Mouse (Mus musculus): ENCODE results near the gene Kpna7. TPM values are rescaled to one million over a fixed set of nuclear protein-coding genes. Genes with fewer than 3 reads are reported as not detected.

Kpna7 gene
- polyA plus RNA-seq, 1 experiment from 2014 or later = 0.08 TPM

DNA sequence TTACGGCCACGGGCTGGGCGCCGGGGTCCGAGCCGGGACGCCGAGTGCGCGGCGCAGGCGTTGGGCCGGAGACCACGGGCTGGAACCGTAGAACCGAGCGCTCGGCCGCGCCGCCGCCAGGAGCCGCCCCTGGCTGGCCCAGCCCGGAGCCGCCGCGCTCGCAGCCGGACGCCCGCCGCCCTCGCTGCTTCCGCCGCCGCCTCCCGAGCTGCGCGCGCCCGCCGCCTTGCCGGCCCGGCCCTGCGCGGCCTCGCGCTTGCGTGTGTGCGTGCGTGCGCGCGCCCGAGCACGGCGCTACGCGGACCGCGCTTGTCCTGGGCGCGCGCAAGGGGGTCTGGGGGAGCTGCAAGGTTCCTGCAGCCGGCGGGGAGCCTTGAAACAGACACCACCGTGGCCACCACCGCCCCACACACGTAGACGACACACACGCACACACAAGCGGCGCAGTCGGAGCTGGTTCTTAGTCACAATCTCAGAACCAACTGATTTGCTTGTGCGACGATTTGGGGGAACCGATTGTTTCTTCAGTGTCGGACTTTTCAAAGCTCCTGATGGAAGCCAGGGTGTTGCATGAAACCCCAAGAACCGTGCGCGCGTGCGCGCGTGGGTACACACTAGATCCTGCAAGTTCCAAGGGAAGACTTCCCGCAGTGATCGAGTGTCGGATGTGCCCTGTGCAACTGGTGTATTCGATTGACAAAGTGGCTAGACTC lies 118.0 kb downstream of the Kpna7 start, which contains the start of gene Smurf1:
Gene Smurf1 (minus strand): TSS at position 209 of the 713 bp plus-strand sequence.
- under 1% methylated on average over 72 of the region's 89 CpGs for WGBS

DNA sequence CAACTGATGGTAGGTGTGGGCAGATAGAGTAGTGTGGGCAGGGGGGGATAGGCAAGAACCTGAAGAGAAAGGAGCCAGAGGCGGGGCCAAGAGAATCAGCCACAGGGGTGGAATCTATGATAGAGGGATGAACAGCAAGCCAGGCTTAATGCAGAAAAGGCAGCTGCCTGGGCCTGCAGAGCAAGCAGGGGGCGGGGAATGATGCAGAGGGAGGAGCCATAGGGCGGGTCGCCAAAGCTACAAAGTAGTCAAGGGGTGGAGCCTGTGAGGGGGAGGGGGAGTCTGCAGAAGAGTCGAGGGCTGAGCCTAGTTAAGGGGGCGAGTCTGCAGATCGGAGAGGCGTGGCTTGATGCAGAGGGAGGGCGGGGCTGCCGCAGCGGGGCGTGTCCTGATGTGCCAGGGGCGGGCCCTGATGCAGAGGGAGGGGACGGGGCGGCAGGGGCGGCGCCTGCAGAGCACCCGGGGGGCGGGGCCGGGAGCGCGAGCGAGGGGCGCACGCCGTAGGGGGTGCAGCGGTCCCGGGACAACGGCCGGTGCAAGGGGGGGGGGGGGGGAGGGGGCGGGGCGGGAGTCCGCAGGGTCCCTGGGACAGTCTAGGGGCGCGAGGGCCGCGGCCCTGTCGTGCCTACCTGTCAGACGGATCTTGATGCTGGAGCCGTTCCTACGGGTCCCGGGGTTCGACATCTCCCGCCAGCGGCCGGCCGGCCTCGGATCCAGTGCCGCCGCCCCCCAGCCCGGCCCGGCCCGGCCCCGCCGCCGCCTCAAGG lies 118.8 kb downstream of the Kpna7 start:
- Histone ChIP-seq H3K9me3 (ENCODE audit: control insufficient read depth) (no peaks in the 10 kb centered on the region), H3K9ac (ENCODE audit: low read depth, low read length) (peak overlapping the region; percentile 95), H3K4me2 (replicated peaks; ENCODE audit: low read depth) (peak overlapping the region; percentile 80), H3K4me1 (replicated peaks; ENCODE audit: control insufficient read depth, insufficient read depth, low read length) (no peaks in the 10 kb centered on the region), H3K27ac (ENCODE audit: low read depth, low read length) (peak overlapping the region; percentile 96), H3K4me3 (ENCODE audit: low read depth, low read length) (peak overlapping the region; percentile 89), H3K36me3 (ENCODE audit: control insufficient read depth, insufficient read depth) (no peaks in the 10 kb centered on the region), H3K27me3 (replicated peaks; ENCODE audit: control insufficient read depth, insufficient read depth, low read length) (no peaks in the 10 kb centered on the region)
- no peak for TF ChIP-seq CTCF (IDR thresholded peaks at IDR 0.05; ENCODE audit: low read depth)
- peak; percentile 85 for ATAC-seq
- under 1% methylated on average over 24 of the region's 56 CpGs for WGBS

More for the DNA sequence above, 118.0 kb downstream of the Kpna7 start, which contains the start of gene Smurf1:
- Histone ChIP-seq H3K27ac (ENCODE audit: low read depth, low read length) (peak within 1 kb of the TSS; percentile 96), H3K27me3 (replicated peaks; ENCODE audit: control insufficient read depth, insufficient read depth, low read length) (no peaks in the 10 kb centered on the region), H3K9me3 (ENCODE audit: control insufficient read depth) (no peaks in the 10 kb centered on the region), H3K4me1 (replicated peaks; ENCODE audit: control insufficient read depth, insufficient read depth, low read length) (no peaks in the 10 kb centered on the region), H3K36me3 (ENCODE audit: control insufficient read depth, insufficient read depth) (no peaks in the 10 kb centered on the region), H3K4me3 (ENCODE audit: low read depth, low read length) (peak within 1 kb of the TSS; percentile 89), H3K4me2 (replicated peaks; ENCODE audit: low read depth) (peak within 1 kb of the TSS; percentile 80), H3K9ac (ENCODE audit: low read depth, low read length) (peak within 1 kb of the TSS; percentile 95)
- no peak for TF ChIP-seq CTCF (IDR thresholded peaks at IDR 0.05; ENCODE audit: low read depth)
- peak; percentile 80 for ATAC-seq

DNA sequence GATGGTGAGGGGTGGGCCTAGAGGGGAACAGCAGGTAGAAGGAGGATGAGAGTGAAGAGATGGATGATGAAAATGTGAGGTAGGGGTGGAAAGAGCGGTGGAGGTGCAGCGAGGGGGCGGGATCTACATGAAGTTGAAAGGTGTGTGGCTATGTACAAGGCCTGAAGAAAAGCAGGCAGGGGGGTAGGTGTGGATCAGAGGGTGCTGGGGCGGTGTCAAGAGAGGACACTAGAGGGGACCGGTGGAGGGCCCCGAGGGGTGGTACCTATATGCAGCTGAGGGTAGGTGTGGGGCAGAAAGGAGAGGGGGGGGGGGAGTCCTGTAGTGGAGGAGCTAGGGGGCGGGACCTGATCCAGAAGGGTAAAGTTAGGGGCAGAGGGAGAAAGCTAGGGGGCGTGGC lies 119.4 kb downstream of the Kpna7 start:
- H3K4me3 ChIP-seq (ENCODE audit: low read depth, low read length) = peak overlapping the region; percentile 89; the same call in 1 of the 2 replicates
- no peaks in the 10 kb centered on the region for H3K27me3 ChIP-seq (replicated peaks; ENCODE audit: control insufficient read depth, insufficient read depth, low read length)
- no peaks in the 10 kb centered on the region for H3K36me3 ChIP-seq (ENCODE audit: control insufficient read depth, insufficient read depth)
- no peak overlapping the region for H3K27ac ChIP-seq (ENCODE audit: low read depth, low read length)
- no peaks in the 10 kb centered on the region for H3K9me3 ChIP-seq (ENCODE audit: control insufficient read depth)
- no peak overlapping the region for H3K9ac ChIP-seq (ENCODE audit: low read depth, low read length)
- H3K4me2 ChIP-seq (replicated peaks; ENCODE audit: low read depth) = peak overlapping the region; percentile 80
- ATAC-seq = no peak
- WGBS = 36% methylated on average over 8 of the region's 8 CpGs
- no peaks in the 10 kb centered on the region for H3K4me1 ChIP-seq (replicated peaks; ENCODE audit: control insufficient read depth, insufficient read depth, low read length)
- TF ChIP-seq CTCF (IDR thresholded peaks at IDR 0.05; ENCODE audit: low read depth) = no peak

DNA sequence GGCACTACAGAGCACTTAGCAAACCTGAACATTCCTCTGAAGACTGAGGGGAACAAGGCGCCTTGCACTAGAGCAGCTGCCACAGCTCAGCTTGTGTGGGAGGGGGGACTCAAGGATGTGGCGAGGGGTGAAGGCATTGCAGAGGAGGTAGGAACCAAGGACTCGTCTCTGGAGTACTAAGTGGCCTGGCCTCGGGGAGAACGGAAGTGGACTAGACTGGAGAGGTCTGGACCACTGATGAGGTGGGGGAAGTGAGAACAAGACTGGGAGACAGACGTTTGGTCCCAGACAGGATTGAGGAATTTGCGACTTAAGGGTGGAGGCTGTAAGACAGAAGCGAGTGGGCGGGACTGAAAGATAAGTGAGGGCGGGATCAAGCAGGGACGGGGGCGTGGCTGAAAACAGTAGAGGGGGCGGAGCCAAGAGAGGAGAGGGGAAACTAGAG lies 120.0 kb downstream of the Kpna7 start:
- TF ChIP-seq CTCF (IDR thresholded peaks at IDR 0.05; ENCODE audit: low read depth) = no peak
- H3K9ac ChIP-seq (ENCODE audit: low read depth, low read length) = no peak overlapping the region
- WGBS = 7% methylated on average over 13 of the region's 13 CpGs

DNA sequence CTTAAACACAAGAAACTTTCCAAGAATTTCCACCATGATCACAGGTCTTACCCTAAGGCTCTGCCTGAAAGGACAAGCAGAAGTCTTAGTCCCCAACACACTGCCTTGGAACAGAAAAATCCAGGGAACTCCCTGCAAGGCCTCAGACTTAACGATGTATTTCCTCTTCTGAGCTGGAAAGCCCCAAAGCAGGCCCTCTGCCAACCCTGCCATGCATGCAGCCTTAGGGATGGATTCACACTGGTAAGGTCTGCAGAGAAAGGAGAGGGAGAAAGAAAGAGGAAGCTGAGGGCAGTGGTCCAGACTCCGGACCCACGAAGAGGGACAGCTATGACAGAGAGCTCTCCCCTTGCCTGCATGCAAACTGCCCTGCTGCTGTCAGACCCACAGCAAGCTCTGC lies 120.4 kb downstream of the Kpna7 start:
- WGBS = 41% methylated on average over 3 of the region's 3 CpGs
- TF ChIP-seq CTCF (IDR thresholded peaks at IDR 0.05; ENCODE audit: low read depth) = no peak
- Histone ChIP-seq H3K27ac (ENCODE audit: low read depth, low read length) (0 out of 2 replicates have a peak overlapping the region, but pooled peaks have one; percentile 35), H3K36me3 (ENCODE audit: control insufficient read depth, insufficient read depth) (no peaks in the 10 kb centered on the region), H3K27me3 (replicated peaks; ENCODE audit: control insufficient read depth, insufficient read depth, low read length) (no peaks in the 10 kb centered on the region), H3K4me3 (ENCODE audit: low read depth, low read length) (no peak overlapping the region), H3K9me3 (ENCODE audit: control insufficient read depth) (no peaks in the 10 kb centered on the region), H3K9ac (ENCODE audit: low read depth, low read length) (no peak overlapping the region), H3K4me2 (replicated peaks; ENCODE audit: low read depth) (peak overlapping the region; percentile 80), H3K4me1 (replicated peaks; ENCODE audit: control insufficient read depth, insufficient read depth, low read length) (no peaks in the 10 kb centered on the region)
- no peak for ATAC-seq

More for the DNA sequence above, 120.0 kb downstream of the Kpna7 start:
- Histone ChIP-seq H3K4me1 (replicated peaks; ENCODE audit: control insufficient read depth, insufficient read depth, low read length) (no peaks in the 10 kb centered on the region), H3K27me3 (replicated peaks; ENCODE audit: control insufficient read depth, insufficient read depth, low read length) (no peaks in the 10 kb centered on the region), H3K36me3 (ENCODE audit: control insufficient read depth, insufficient read depth) (no peaks in the 10 kb centered on the region), H3K27ac (ENCODE audit: low read depth, low read length) (0 out of 2 replicates have a peak overlapping the region, but pooled peaks have one; percentile 35), H3K4me2 (replicated peaks; ENCODE audit: low read depth) (peak overlapping the region; percentile 80), H3K4me3 (ENCODE audit: low read depth, low read length) (no peak overlapping the region), H3K9me3 (ENCODE audit: control insufficient read depth) (no peaks in the 10 kb centered on the region)
- no peak for ATAC-seq

DNA sequence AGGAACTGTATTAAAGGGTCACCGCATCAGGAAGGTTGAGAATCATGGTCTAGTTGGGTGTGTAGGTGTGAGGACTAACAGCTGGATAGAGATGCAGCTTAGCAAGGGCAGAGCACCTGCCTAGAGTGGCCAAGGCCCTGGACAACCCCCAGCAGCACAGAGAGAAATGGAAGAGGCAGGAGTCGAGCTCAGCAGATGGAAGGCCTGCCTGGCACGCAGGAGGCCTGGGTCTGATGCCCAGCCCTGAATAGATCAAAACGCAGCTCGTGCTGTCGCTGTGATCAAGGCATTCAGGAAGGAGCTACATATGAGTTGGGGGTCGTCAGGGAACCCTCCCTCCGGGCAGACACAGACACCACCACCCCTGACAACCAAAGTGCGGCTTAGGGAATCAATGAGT lies 125.6 kb downstream of the Kpna7 start:
- Histone ChIP-seq H3K4me1 (replicated peaks; ENCODE audit: control insufficient read depth, insufficient read depth, low read length) (no peaks in the 10 kb centered on the region), H3K36me3 (ENCODE audit: control insufficient read depth, insufficient read depth) (no peaks in the 10 kb centered on the region), H3K27ac (ENCODE audit: low read depth, low read length) (no peak overlapping the region), H3K9me3 (ENCODE audit: control insufficient read depth) (no peaks in the 10 kb centered on the region), H3K9ac (ENCODE audit: low read depth, low read length) (no peak overlapping the region), H3K27me3 (replicated peaks; ENCODE audit: control insufficient read depth, insufficient read depth, low read length) (no peaks in the 10 kb centered on the region), H3K4me2 (replicated peaks; ENCODE audit: low read depth) (no peak overlapping the region), H3K4me3 (ENCODE audit: low read depth, low read length) (no peak overlapping the region)
- 76% methylated on average over 9 of the region's 9 CpGs for WGBS
- TF ChIP-seq CTCF (IDR thresholded peaks at IDR 0.05; ENCODE audit: low read depth) = no peak
- no peak for ATAC-seq

All from intestine, postnatal 0 days (tissue).